Mouse (Mus musculus): ENCODE results near the gene Htt.

DNA sequence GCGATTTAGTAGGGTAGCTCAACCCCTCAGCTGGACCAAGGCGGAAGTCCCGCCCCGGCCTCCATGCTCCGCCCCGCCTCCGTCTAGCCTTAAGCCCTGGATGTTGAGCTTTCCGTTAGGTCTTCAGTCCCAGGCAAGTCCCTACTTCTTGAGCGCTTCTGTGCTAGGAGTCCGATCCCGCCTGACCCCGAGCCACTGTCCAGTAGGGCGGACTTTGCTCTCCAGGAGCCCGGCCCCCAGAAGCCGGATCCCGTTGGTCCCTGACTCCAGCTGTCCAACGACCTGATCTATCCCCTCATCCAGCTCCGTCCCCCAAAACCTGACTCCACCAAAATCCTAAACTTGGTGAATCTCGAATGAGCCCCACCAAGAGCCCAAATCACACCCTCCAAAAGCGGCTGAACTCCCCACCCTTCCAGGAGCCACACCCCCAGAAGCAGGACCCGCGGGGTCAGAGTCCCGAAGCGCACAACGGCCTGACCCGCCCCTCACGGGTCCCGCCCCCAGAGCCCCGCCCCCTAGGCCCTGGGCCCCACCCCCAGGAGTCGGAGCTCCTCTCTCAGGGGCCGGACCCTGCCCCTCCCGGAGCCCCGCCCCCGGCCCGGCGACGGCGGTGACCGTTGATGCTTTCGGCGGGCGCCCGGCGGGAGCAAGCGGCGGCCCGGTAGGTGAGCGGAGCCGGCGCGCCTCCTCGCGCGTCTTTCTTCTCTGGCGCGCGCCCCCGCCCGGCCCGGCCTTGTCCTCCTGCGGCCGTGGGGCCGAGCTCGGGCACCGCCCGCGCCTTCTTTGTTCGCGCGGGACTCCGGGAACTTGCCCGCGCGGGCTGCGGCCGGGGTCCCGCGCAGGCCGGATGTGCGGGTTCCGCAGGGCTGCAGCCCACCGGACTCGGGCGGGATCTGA, 187.6 kb downstream of the Htt start, which contains the start of gene Rgs12:
- no peak for TF ChIP-seq CTCF (conservative IDR thresholded peaks at IDR 0.05; ENCODE audit: insufficient read depth, insufficient read length, low read depth, low read length)
- no peak for TF ChIP-seq POLR2A (IDR thresholded peaks at IDR 0.05; ENCODE audit: low read depth, low read length)

Data from kidney, adult 2 months (tissue).